Mouse (Mus musculus): ENCODE measurements at regions not wholly inside any gene's neighbourhood (a gene's known extent, or its start where the extent isn't known, plus 50 kb on each side); places are given as distances from the start of the nearest gene placed in this dataset.

DNA sequence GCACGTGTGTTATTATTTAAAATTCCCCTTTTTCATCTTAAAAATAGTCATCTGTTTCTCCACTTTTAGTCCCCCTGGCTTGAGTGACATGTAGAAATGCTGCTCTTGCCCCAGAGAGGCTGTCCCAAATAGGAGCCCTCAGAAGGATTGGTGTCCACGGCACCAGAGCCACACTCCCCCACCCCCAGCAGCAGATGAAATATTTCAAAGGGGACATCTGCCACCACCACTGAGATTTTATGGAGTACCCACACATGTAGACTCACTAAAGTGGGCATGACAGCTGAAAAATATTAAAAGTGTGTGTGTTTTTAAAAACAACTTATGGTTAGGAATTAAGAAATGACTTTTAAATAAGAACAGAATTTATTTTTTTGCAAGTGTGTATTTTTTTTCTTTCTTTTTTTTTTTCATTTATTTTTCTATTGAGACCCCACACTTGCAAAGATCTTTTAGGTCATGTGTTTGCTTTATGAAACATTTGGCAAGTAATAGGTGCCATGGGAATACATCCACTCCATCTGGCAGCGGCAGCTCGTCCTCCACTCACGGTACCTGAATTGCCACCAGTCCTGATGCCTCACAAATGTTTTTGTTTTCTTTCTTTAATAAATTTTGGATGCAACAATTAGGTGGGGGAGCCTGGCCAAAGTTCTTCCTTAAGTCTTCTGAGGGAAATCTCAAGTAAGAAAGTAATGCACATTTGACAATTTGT is 533.2 kb upstream of the Zeb2 start:
- no peak for TF ChIP-seq CTCF (IDR thresholded peaks at IDR 0.05)
- no peak for TF ChIP-seq EP300 (IDR thresholded peaks at IDR 0.05)

Data from lung, postnatal 0 days (tissue).